Mouse (Mus musculus): ENCODE results near the gene Trim29. TPM values are rescaled to one million over a fixed set of nuclear protein-coding genes. Genes with fewer than 3 reads are reported as not detected.
A peak's percentile ranks its signal among the peaks of the same experiment; 100 is the strongest.

Trim29 gene
- total and polyA plus RNA-seq, 3 experiments, result not detected

GRCm38 (mm10) chr9:43265194-43265593 is 45.5 kb upstream of the Trim29 start:
- TF ChIP-seq GATA1 (IDR thresholded peaks at IDR 0.05; ENCODE audit: borderline replicate concordance, low read length) (no peak), GATA2 (IDR thresholded peaks at IDR 0.05; ENCODE audit: borderline replicate concordance, low read depth, low read length) (no peak), CTCF (IDR thresholded peaks at IDR 0.05; ENCODE audit: low read depth, low read length) (no peak), TAL1 (conservative IDR thresholded peaks at IDR 0.05; ENCODE audit: low read depth, low read length) (no peak), POLR2AphosphoS5 (IDR thresholded peaks at IDR 0.05; ENCODE audit: insufficient replicate concordance, low read depth, low read length) (no peak)
- DNase-seq (ENCODE audit: low spot score) (no peak), ATAC-seq (ENCODE audit: extremely low read depth, insufficient number of reproducible peaks, low FRiP score, poor library complexity, severe bottlenecking) (no peak)
- Histone ChIP-seq H3K27me3 (ENCODE audit: insufficient read depth, low read length) (no peaks in the 10 kb centered on the region; the same call in 1 of the 2 replicates), H3K4me3 (ENCODE audit: low read depth, low read length) (no peak overlapping the region), H3K36me3 (replicated peaks) (no peaks in the 10 kb centered on the region), H3K9me3 (replicated peaks) (no peaks in the 10 kb centered on the region), H3K4me1 (ENCODE audit: insufficient read depth, low read depth, low read length) (peaks cover 37% of the 10 kb centered on the region)

DNA sequence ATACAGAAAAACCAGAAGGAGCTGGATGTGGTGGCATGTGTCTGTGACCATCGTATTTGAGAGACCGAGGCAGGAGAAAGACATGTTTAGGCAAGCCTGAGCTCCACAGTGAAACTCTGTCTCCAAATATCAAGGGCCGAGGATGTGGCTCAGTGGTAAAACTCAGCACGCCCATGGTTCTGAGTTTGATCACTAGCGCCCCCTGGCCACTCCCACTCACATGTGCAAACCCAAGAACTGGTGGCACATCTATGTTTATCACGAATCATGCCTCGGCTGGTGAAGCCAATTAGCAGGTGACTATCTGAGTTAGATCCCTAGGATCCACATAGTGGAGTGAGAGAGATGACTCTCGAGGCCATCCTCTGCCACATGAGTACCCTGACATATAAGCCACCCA is 43.3 kb upstream of the Trim29 start:
- peaks cover 42% of the 10 kb centered on the region for H3K4me1 ChIP-seq (ENCODE audit: insufficient read depth, low read depth, low read length)
- DNase-seq (ENCODE audit: low spot score), result no peak
- no peak for TF ChIP-seq TAL1 (conservative IDR thresholded peaks at IDR 0.05; ENCODE audit: low read depth, low read length)
- TF ChIP-seq GATA1 (IDR thresholded peaks at IDR 0.05; ENCODE audit: borderline replicate concordance, low read length), result no peak
- no peak for TF ChIP-seq POLR2AphosphoS5 (IDR thresholded peaks at IDR 0.05; ENCODE audit: insufficient replicate concordance, low read depth, low read length)
- no peak for TF ChIP-seq GATA2 (IDR thresholded peaks at IDR 0.05; ENCODE audit: borderline replicate concordance, low read depth, low read length)
- no peak for TF ChIP-seq CTCF (IDR thresholded peaks at IDR 0.05; ENCODE audit: low read depth, low read length)
- H3K27me3 ChIP-seq (ENCODE audit: insufficient read depth, low read length), result peaks cover 18% of the 10 kb centered on the region
- peak; percentile 22; the same call in 1 of the 2 replicates for ATAC-seq (ENCODE audit: extremely low read depth, insufficient number of reproducible peaks, low FRiP score, poor library complexity, severe bottlenecking)
- H3K36me3 ChIP-seq (replicated peaks), result no peaks in the 10 kb centered on the region
- peaks cover 5% of the 10 kb centered on the region; the same call in 1 of the 2 replicates for H3K9me3 ChIP-seq (replicated peaks)
- no peak overlapping the region for H3K4me3 ChIP-seq (ENCODE audit: low read depth, low read length)

GRCm38 (mm10) chr9:43269166-43269565 is 41.5 kb upstream of the Trim29 start:
- ATAC-seq (ENCODE audit: extremely low read depth, insufficient number of reproducible peaks, low FRiP score, poor library complexity, severe bottlenecking) (no peak), DNase-seq (ENCODE audit: low spot score) (no peak)
- TF ChIP-seq GATA1 (IDR thresholded peaks at IDR 0.05; ENCODE audit: borderline replicate concordance, low read length) (no peak), CTCF (IDR thresholded peaks at IDR 0.05; ENCODE audit: low read depth, low read length) (no peak), TAL1 (conservative IDR thresholded peaks at IDR 0.05; ENCODE audit: low read depth, low read length) (no peak), POLR2AphosphoS5 (IDR thresholded peaks at IDR 0.05; ENCODE audit: insufficient replicate concordance, low read depth, low read length) (no peak), GATA2 (IDR thresholded peaks at IDR 0.05; ENCODE audit: borderline replicate concordance, low read depth, low read length) (no peak)
- Histone ChIP-seq H3K36me3 (replicated peaks) (no peaks in the 10 kb centered on the region), H3K4me1 (ENCODE audit: insufficient read depth, low read depth, low read length) (peaks cover 28% of the 10 kb centered on the region), H3K4me3 (ENCODE audit: low read depth, low read length) (no peak overlapping the region), H3K9me3 (replicated peaks) (peaks cover 5% of the 10 kb centered on the region; the same call in 1 of the 2 replicates), H3K27me3 (ENCODE audit: insufficient read depth, low read length) (peaks cover 18% of the 10 kb centered on the region)

GRCm38 (mm10) chr9:43270723-43271252 is 39.9 kb upstream of the Trim29 start:
- Histone ChIP-seq H3K4me3 (ENCODE audit: low read depth, low read length) (peak overlapping the region; percentile 20; the same call in 1 of the 2 replicates), H3K9me3 (replicated peaks) (peaks cover 5% of the 10 kb centered on the region; the same call in 1 of the 2 replicates), H3K4me1 (ENCODE audit: insufficient read depth, low read depth, low read length) (peaks cover 26% of the 10 kb centered on the region), H3K36me3 (replicated peaks) (no peaks in the 10 kb centered on the region), H3K27me3 (ENCODE audit: insufficient read depth, low read length) (peaks cover 18% of the 10 kb centered on the region)
- DNase-seq (ENCODE audit: low spot score), result no peak
- TF ChIP-seq TAL1 (conservative IDR thresholded peaks at IDR 0.05; ENCODE audit: low read depth, low read length), result no peak
- no peak for TF ChIP-seq GATA1 (IDR thresholded peaks at IDR 0.05; ENCODE audit: borderline replicate concordance, low read length)
- no peak for TF ChIP-seq GATA2 (IDR thresholded peaks at IDR 0.05; ENCODE audit: borderline replicate concordance, low read depth, low read length)
- no peak for ATAC-seq (ENCODE audit: extremely low read depth, insufficient number of reproducible peaks, low FRiP score, poor library complexity, severe bottlenecking)

- no peak for DNase-seq (ENCODE audit: low spot score)
- TF ChIP-seq CTCF (IDR thresholded peaks at IDR 0.05; ENCODE audit: low read depth, low read length), result no peak
- no peak for TF ChIP-seq POLR2AphosphoS5 (IDR thresholded peaks at IDR 0.05; ENCODE audit: insufficient replicate concordance, low read depth, low read length)
- TF ChIP-seq GATA2 (IDR thresholded peaks at IDR 0.05; ENCODE audit: borderline replicate concordance, low read depth, low read length), result no peak
- no peak for TF ChIP-seq GATA1 (IDR thresholded peaks at IDR 0.05; ENCODE audit: borderline replicate concordance, low read length)
- no peak for TF ChIP-seq TAL1 (conservative IDR thresholded peaks at IDR 0.05; ENCODE audit: low read depth, low read length)
- H3K4me1 ChIP-seq (ENCODE audit: insufficient read depth, low read depth, low read length), result peaks cover 23% of the 10 kb centered on the region
- H3K27me3 ChIP-seq (ENCODE audit: insufficient read depth, low read length), result peaks cover 18% of the 10 kb centered on the region
- peaks cover 5% of the 10 kb centered on the region; the same call in 1 of the 2 replicates for H3K9me3 ChIP-seq (replicated peaks)
- ATAC-seq (ENCODE audit: extremely low read depth, insufficient number of reproducible peaks, low FRiP score, poor library complexity, severe bottlenecking), result no peak
- no peak overlapping the region for H3K4me3 ChIP-seq (ENCODE audit: low read depth, low read length)
- no peaks in the 10 kb centered on the region for H3K36me3 ChIP-seq (replicated peaks)
Observed at GRCm38 (mm10) chr9:43271761-43272518, 38.7 kb upstream of the Trim29 start.

- TF ChIP-seq POLR2AphosphoS5 (IDR thresholded peaks at IDR 0.05; ENCODE audit: insufficient replicate concordance, low read depth, low read length), result no peak
- TF ChIP-seq GATA2 (IDR thresholded peaks at IDR 0.05; ENCODE audit: borderline replicate concordance, low read depth, low read length), result no peak
- TF ChIP-seq TAL1 (conservative IDR thresholded peaks at IDR 0.05; ENCODE audit: low read depth, low read length), result no peak
- TF ChIP-seq CTCF (IDR thresholded peaks at IDR 0.05; ENCODE audit: low read depth, low read length), result no peak
- no peak for TF ChIP-seq GATA1 (IDR thresholded peaks at IDR 0.05; ENCODE audit: borderline replicate concordance, low read length)
- Histone ChIP-seq H3K27me3 (ENCODE audit: insufficient read depth, low read length) (peaks cover 20% of the 10 kb centered on the region), H3K36me3 (replicated peaks) (no peaks in the 10 kb centered on the region), H3K9me3 (replicated peaks) (peaks cover 5% of the 10 kb centered on the region; the same call in 1 of the 2 replicates), H3K4me3 (ENCODE audit: low read depth, low read length) (no peak overlapping the region), H3K4me1 (ENCODE audit: insufficient read depth, low read depth, low read length) (peaks cover 17% of the 10 kb centered on the region)
- DNase-seq (ENCODE audit: low spot score) (no peak), ATAC-seq (ENCODE audit: extremely low read depth, insufficient number of reproducible peaks, low FRiP score, poor library complexity, severe bottlenecking) (no peak)
Observed at GRCm38 (mm10) chr9:43273735-43274134, 36.9 kb upstream of the Trim29 start.

Measured in G1E (cell line).